9 mouse cellular contexts compared by ENCODE assay signal in the genomic region with DNA sequence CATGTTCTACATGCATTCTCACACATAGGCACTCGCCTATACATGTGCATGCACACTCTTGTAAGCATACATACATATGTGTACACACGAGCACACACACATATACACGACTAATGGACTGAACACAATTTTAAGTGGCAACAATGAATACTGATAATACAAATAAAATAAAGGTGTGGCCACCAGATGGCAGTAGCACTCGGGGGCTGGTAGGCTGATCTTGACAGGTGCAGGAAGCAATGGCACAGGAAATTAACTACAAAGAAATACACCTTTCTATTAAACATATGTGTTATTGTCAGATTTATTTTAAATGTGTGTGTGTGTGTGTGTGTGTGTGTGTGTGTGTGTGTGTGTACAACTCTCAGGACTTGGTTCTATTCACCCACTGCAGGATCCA. TPM values are rescaled to one million over a fixed set of nuclear protein-coding genes. Genes with fewer than 3 reads are reported as not detected.
DNase-seq lines count a peak whose midpoint lies in the region; ATAC-seq and TF ChIP-seq lines count a peak whose summit lies in the region.
"Had no signal": no experiment of that assay in that cellular context is flagged by ENCODE, and none has a peak within 500 bp of the region (broad histone marks: within the 10 kb centered on the region; RNA-seq: fewer than 3 reads in every experiment).

No protein-coding gene starts in this region.

- H3K9me3 ChIP-seq in intestine, postnatal 0 days (ENCODE audit: control insufficient read depth), result no peaks in the 10 kb centered on the region
- H3K9me3 ChIP-seq in intestine, embryonic 16.5 days (ENCODE audit: control insufficient read depth, low read length), result no peaks in the 10 kb centered on the region
- no peaks in the 10 kb centered on the region for H3K9me3 ChIP-seq in midbrain, embryonic 14.5 days (ENCODE audit: control insufficient read depth, low read length)
- H3K9me3 ChIP-seq in forebrain, embryonic 10.5 days, result no peaks in the 10 kb centered on the region
- H3K9me3 ChIP-seq: megakaryocyte, embryonic 14.5 days had no signal

- no peak overlapping the region for H3K4me2 ChIP-seq in intestine, postnatal 0 days (replicated peaks; ENCODE audit: low read depth)
- H3K4me2 ChIP-seq in intestine, embryonic 16.5 days (ENCODE audit: low read depth, low read length), result no peak overlapping the region
- H3K4me2 ChIP-seq in midbrain, embryonic 14.5 days (ENCODE audit: low read length), result no peak overlapping the region

- H3K4me3 ChIP-seq in intestine, postnatal 0 days (ENCODE audit: low read depth, low read length), result no peak overlapping the region
- no peak overlapping the region for H3K4me3 ChIP-seq in intestine, embryonic 16.5 days (ENCODE audit: low read length)
- H3K4me3 ChIP-seq in midbrain, embryonic 14.5 days (replicated peaks; ENCODE audit: low read depth, low read length), result no peak overlapping the region
- no peak overlapping the region for H3K4me3 ChIP-seq in forebrain, embryonic 10.5 days
- H3K4me3 ChIP-seq: megakaryocyte, embryonic 14.5 days had no signal

- H3K27me3 ChIP-seq in intestine, postnatal 0 days (replicated peaks; ENCODE audit: control insufficient read depth, insufficient read depth, low read length), result no peaks in the 10 kb centered on the region
- no peaks in the 10 kb centered on the region for H3K27me3 ChIP-seq in intestine, embryonic 16.5 days (replicated peaks; ENCODE audit: control insufficient read depth, insufficient read depth, low read length)
- no peaks in the 10 kb centered on the region for H3K27me3 ChIP-seq in midbrain, embryonic 14.5 days (ENCODE audit: control insufficient read depth, insufficient read depth, low read length)
- H3K27me3 ChIP-seq in forebrain, embryonic 10.5 days (ENCODE audit: poor library complexity, severe bottlenecking), result peaks cover 62% of the 10 kb centered on the region

- no peak overlapping the region for H3K9ac ChIP-seq in intestine, postnatal 0 days (ENCODE audit: low read depth, low read length)
- H3K9ac ChIP-seq in intestine, embryonic 16.5 days (ENCODE audit: low read depth, low read length), result no peak overlapping the region
- no peak overlapping the region for H3K9ac ChIP-seq in midbrain, embryonic 14.5 days (replicated peaks; ENCODE audit: low read length)

- no peaks in the 10 kb centered on the region; the same call in 1 of the 2 replicates for H3K36me3 ChIP-seq in intestine, postnatal 0 days (ENCODE audit: control insufficient read depth, insufficient read depth)
- H3K36me3 ChIP-seq in intestine, embryonic 16.5 days (ENCODE audit: control insufficient read depth, insufficient read depth, low read length), result no peaks in the 10 kb centered on the region
- no peaks in the 10 kb centered on the region for H3K36me3 ChIP-seq in midbrain, embryonic 14.5 days (ENCODE audit: control insufficient read depth, insufficient read depth, low read length)
- H3K36me3 ChIP-seq in forebrain, embryonic 10.5 days (replicated peaks), result no peaks in the 10 kb centered on the region

- peak; percentile 85 for TF ChIP-seq CTCF in intestine, postnatal 0 days (IDR thresholded peaks at IDR 0.05; ENCODE audit: low read depth)

- H3K4me1 ChIP-seq in intestine, postnatal 0 days (replicated peaks; ENCODE audit: control insufficient read depth, insufficient read depth, low read length), result no peaks in the 10 kb centered on the region
- peaks cover 4% of the 10 kb centered on the region; the same call in 1 of the 2 replicates for H3K4me1 ChIP-seq in intestine, embryonic 16.5 days (ENCODE audit: control insufficient read depth, insufficient read depth, low read length)
- no peaks in the 10 kb centered on the region for H3K4me1 ChIP-seq in midbrain, embryonic 14.5 days (ENCODE audit: control insufficient read depth, insufficient read depth, low read length)
- H3K4me1 ChIP-seq in forebrain, embryonic 10.5 days, result peaks cover 22% of the 10 kb centered on the region

- whole genome bisulfite sequencing in intestine, postnatal 0 days, result 4% methylated on average over 4 of the region's 4 CpGs
- WGBS in intestine, embryonic 16.5 days, result 14% methylated on average over 4 of the region's 4 CpGs
- WGBS in midbrain, embryonic 14.5 days, result 13% methylated on average over 4 of the region's 4 CpGs
- 18% methylated on average over 4 of the region's 4 CpGs for WGBS in forebrain, embryonic 10.5 days

- DNase-seq in CD8-positive naive resting alpha-beta T cell, adult 2 months (ENCODE audit: low read depth in 2 of 2, low spot score in 2 of 2), result peak; percentile 61 to 74
- DNase-seq in NIH3T3 (ENCODE audit: low read depth), result peak; percentile 74
- peak; percentile 75 for DNase-seq in midbrain, embryonic 14.5 days
- DNase-seq in Muller cell, postnatal 12 days (ENCODE audit: inconsistent ontology term), result no peak
- no peak for DNase-seq in forebrain, embryonic 10.5 days (ENCODE audit: extremely low spot score, low spot score)

- no peak for ATAC-seq in intestine, postnatal 0 days
- ATAC-seq in intestine, embryonic 16.5 days, result no peak
- ATAC-seq in granulocyte monocyte progenitor cell, adult 5-6 weeks (replicated peaks; ENCODE audit: poor library complexity, severe bottlenecking), result 0 out of 2 replicates have a peak, but pooled peaks have one; percentile 35
- no peak for ATAC-seq in midbrain, embryonic 14.5 days (ENCODE audit: low FRiP score, low TSS enrichment)

- no peak overlapping the region for H3K27ac ChIP-seq in intestine, postnatal 0 days (ENCODE audit: low read depth, low read length)
- no peak overlapping the region for H3K27ac ChIP-seq in intestine, embryonic 16.5 days (ENCODE audit: low read length)
- no peak overlapping the region for H3K27ac ChIP-seq in midbrain, embryonic 14.5 days (replicated peaks; ENCODE audit: low read depth, low read length)
- H3K27ac ChIP-seq in forebrain, embryonic 10.5 days, result no peak overlapping the region

RNA-seq across cellular contexts. Expression of a gene that starts 5.9 kb away (rescaled TPM):
- polyA plus RNA-seq in intestine, postnatal 0 days (2015; fragmentation: Nextera tagmentation; extraction: Ambion mirVana), result 46.6 and 48.8 TPM in 2 replicates
- 76.1 and 80.0 TPM in 2 replicates for polyA plus RNA-seq in intestine, embryonic 16.5 days (2015; fragmentation: Nextera tagmentation; extraction: Ambion mirVana)
- total RNA-seq in granulocyte monocyte progenitor cell, adult 5-6 weeks (2014; fragmentation: Nextera tagmentation), result 28.9 and 40.4 TPM in 2 replicates
- 35.6 and 37.9 TPM in 2 replicates for total RNA-seq in granulocyte monocyte progenitor cell, adult 5-6 weeks (2017)
- 45.4 and 46.6 TPM in 2 replicates for polyA plus RNA-seq in midbrain, embryonic 14.5 days (2014; fragmentation: Nextera tagmentation; extraction: Ambion mirVana)
- polyA plus RNA-seq in forebrain, embryonic 10.5 days (2016; fragmentation: Nextera tagmentation; extraction: Ambion mirVana), result 60.5 and 64.4 TPM in 2 replicates

RNA-seq across cellular contexts. Expression of a gene that starts 25.2 kb away (rescaled TPM):
- 2.0 and 2.3 TPM in 2 replicates for polyA plus RNA-seq in intestine, postnatal 0 days (2015; fragmentation: Nextera tagmentation; extraction: Ambion mirVana)
- polyA plus RNA-seq in intestine, embryonic 16.5 days (2015; fragmentation: Nextera tagmentation; extraction: Ambion mirVana), result 1.6 TPM in 2 replicates
- 9.1 and 12.9 TPM in 2 replicates for total RNA-seq in granulocyte monocyte progenitor cell, adult 5-6 weeks (2014; fragmentation: Nextera tagmentation)
- 12.1 and 14.5 TPM in 2 replicates for total RNA-seq in granulocyte monocyte progenitor cell, adult 5-6 weeks (2017)
- 7.0 and 7.1 TPM in 2 replicates for polyA plus RNA-seq in midbrain, embryonic 14.5 days (2014; fragmentation: Nextera tagmentation; extraction: Ambion mirVana)
- 2.2 TPM in 2 replicates for polyA plus RNA-seq in forebrain, embryonic 10.5 days (2016; fragmentation: Nextera tagmentation; extraction: Ambion mirVana)

RNA-seq across cellular contexts. Expression of a gene that starts 25.5 kb away (rescaled TPM):
- polyA plus RNA-seq in intestine, postnatal 0 days (2015; fragmentation: Nextera tagmentation; extraction: Ambion mirVana), result 0.20 and 0.22 TPM in 2 replicates
- 0.11 and 0.12 TPM in 2 replicates for polyA plus RNA-seq in intestine, embryonic 16.5 days (2015; fragmentation: Nextera tagmentation; extraction: Ambion mirVana)
- not detected in 2 replicates for total RNA-seq in granulocyte monocyte progenitor cell, adult 5-6 weeks (2014; fragmentation: Nextera tagmentation)
- 0.43 TPM in 1 of 2 replicates, not detected in the other for total RNA-seq in granulocyte monocyte progenitor cell, adult 5-6 weeks (2017)
- polyA plus RNA-seq in midbrain, embryonic 14.5 days (2014; fragmentation: Nextera tagmentation; extraction: Ambion mirVana), result 3.0 and 3.1 TPM in 2 replicates
- polyA plus RNA-seq in forebrain, embryonic 10.5 days (2016; fragmentation: Nextera tagmentation; extraction: Ambion mirVana), result 3.6 and 3.8 TPM in 2 replicates

Comparison
In these comparisons a context has a peak if more than half of its experiments do, and no peak if none do; other contexts are left out.
1. DNase-seq: peak in CD8-positive naive resting alpha-beta T cell, adult 2 months (2 of 2), NIH3T3 (single experiment) and midbrain, embryonic 14.5 days (single experiment); none in Muller cell, postnatal 12 days (single experiment) and forebrain, embryonic 10.5 days (single experiment).